Mouse (Mus musculus) stomach, embryonic 16.5 days (tissue): Measurements from ENCODE around the gene Map4k4. TPM values are rescaled to one million over a fixed set of nuclear protein-coding genes. Genes with fewer than 3 reads are reported as not detected.
A peak's percentile ranks its signal among the peaks of the same experiment; 100 is the strongest.

Experiments
- ATAC-seq: fragments of 200-750 bp; cut with Nextera tagmentation; 2 replicates; pipeline ENCODE4 v1.8.0; 2017; ENCODE audit warnings: moderate number of reproducible peaks, moderate TSS enrichment; ENCODE audit not compliant: insufficient read depth, low FRiP score
- H3K27ac ChIP-seq: fragments of 300-500 bp; sonication (generic); 2 replicates; pipeline ENCODE4 v1.5.1; 2014; ENCODE audit warnings: low read length
- H3K27me3 ChIP-seq: fragments of 300-500 bp; sonication (generic); 2 replicates; pipeline ENCODE4 v1.6.1; 2014; ENCODE audit warnings: low read length, control low read depth, mixed read lengths; ENCODE audit not compliant: control insufficient read depth, insufficient read depth
- H3K36me3 ChIP-seq: fragments of 300-500 bp; sonication (generic); 2 replicates; pipeline ENCODE4 v1.6.1; 2014; ENCODE audit warnings: low read length; ENCODE audit not compliant: control insufficient read depth, insufficient read depth
- H3K4me1 ChIP-seq: fragments of 300-500 bp; sonication (generic); 2 replicates; pipeline ENCODE4 v1.6.1; 2014; ENCODE audit warnings: low read length, control low read depth, mixed read lengths; ENCODE audit not compliant: control insufficient read depth, insufficient read depth
- H3K4me2 ChIP-seq: fragments of 300-500 bp; sonication (generic); 2 replicates; pipeline ENCODE4 v1.6.1; 2014; ENCODE audit warnings: low read depth, low read length, mixed read lengths
- H3K4me3 ChIP-seq: fragments of 300-500 bp; sonication (generic); replicated peaks from 2 replicates; pipeline ENCODE4 v1.5.1; 2014; ENCODE audit warnings: mild to moderate bottlenecking, low read length
- H3K9ac ChIP-seq: fragments of 300-500 bp; sonication (generic); 2 replicates; pipeline ENCODE4 v1.6.1; 2014; ENCODE audit warnings: low read length
- H3K9me3 ChIP-seq: fragments of 300-500 bp; sonication (generic); replicated peaks from 2 replicates; pipeline ENCODE4 v1.6.1; 2016; ENCODE audit warnings: low read length, control low read depth; ENCODE audit not compliant: control insufficient read depth
- WGBS: fragments of 180-500 bp; shearing (Covaris S2); extraction: QIAGEN DNeasy Blood & Tissue Kit; methylation state at CpG from one replicate; pipeline ENCODE4 v1.1.7; 2014; 5-methylcytosine and 5-hydroxymethylcytosine counted together
- polyA plus RNA-seq: library from polyadenylated mRNA; unstranded; fragments of >200 nt; fragmentation: Nextera tagmentation; extraction: Ambion mirVana; gene quantifications from 2 replicates; pipeline ENCODE4 v1.2.1, GENCODE M21; 2015

Map4k4 gene
- polyA plus RNA-seq, 1 experiment from 2014 or later = 15.3 TPM

- Histone ChIP-seq H3K9ac (no peak overlapping the region), H3K27me3 (no peaks in the 10 kb centered on the region), H3K9me3 (no peaks in the 10 kb centered on the region), H3K27ac (no peak overlapping the region), H3K36me3 (no peaks in the 10 kb centered on the region), H3K4me2 (no peak overlapping the region), H3K4me1 (peaks cover 6% of the 10 kb centered on the region), H3K4me3 (no peak overlapping the region)
- 8% methylated on average over 2 of the region's 2 CpGs for WGBS
- ATAC-seq = peak; percentile 86; the same call in 1 of the 2 replicates
Measured at GRCm38 (mm10) chr1:39895097-39895496, 5.6 kb upstream of the Map4k4 start.

GRCm38 (mm10) chr1:39895506-39895905 lies 5.2 kb upstream of the Map4k4 start:
- Histone ChIP-seq H3K9me3 (no peaks in the 10 kb centered on the region), H3K36me3 (no peaks in the 10 kb centered on the region), H3K27me3 (no peaks in the 10 kb centered on the region), H3K9ac (no peak overlapping the region), H3K4me1 (peaks cover 7% of the 10 kb centered on the region), H3K27ac (no peak overlapping the region), H3K4me3 (no peak overlapping the region), H3K4me2 (no peak overlapping the region)
- ATAC-seq = no peak
- 19% methylated on average over 2 of the region's 2 CpGs for WGBS

GRCm38 (mm10) chr1:39896581-39896980 lies 4.1 kb upstream of the Map4k4 start:
- 54% methylated on average over 2 of the region's 2 CpGs for WGBS
- Histone ChIP-seq H3K36me3 (no peaks in the 10 kb centered on the region), H3K4me2 (no peak overlapping the region), H3K9ac (no peak overlapping the region), H3K9me3 (no peaks in the 10 kb centered on the region), H3K27ac (no peak overlapping the region), H3K27me3 (no peaks in the 10 kb centered on the region), H3K4me1 (peaks cover 7% of the 10 kb centered on the region), H3K4me3 (no peak overlapping the region)
- ATAC-seq = no peak

- ATAC-seq = no peak
- H3K9me3 ChIP-seq = no peaks in the 10 kb centered on the region
- no peaks in the 10 kb centered on the region for H3K27me3 ChIP-seq
- H3K27ac ChIP-seq = no peak overlapping the region
- no peak overlapping the region for H3K4me2 ChIP-seq
- no peak overlapping the region for H3K4me3 ChIP-seq
- peaks cover 19% of the 10 kb centered on the region for H3K4me1 ChIP-seq
- WGBS = 53% methylated on average over 4 of the region's 4 CpGs
- no peaks in the 10 kb centered on the region for H3K36me3 ChIP-seq
- H3K9ac ChIP-seq = no peak overlapping the region
Measured at GRCm38 (mm10) chr1:39898686-39899085, 2.0 kb upstream of the Map4k4 start.

GRCm38 (mm10) chr1:39901063-39901811 lies 524 bp downstream of the Map4k4 start:
- Histone ChIP-seq H3K27me3 (no peaks in the 10 kb centered on the region), H3K4me1 (peaks cover 40% of the 10 kb centered on the region), H3K4me3 (peak overlapping the region; percentile 97), H3K36me3 (no peaks in the 10 kb centered on the region), H3K9ac (peak overlapping the region; percentile 100), H3K9me3 (no peaks in the 10 kb centered on the region), H3K4me2 (peak overlapping the region; percentile 77), H3K27ac (peak overlapping the region; percentile 98)
- ATAC-seq = peak; percentile 11; the same call in 1 of the 2 replicates
- 0% methylated on average over 69 of the region's 75 CpGs for WGBS

GRCm38 (mm10) chr1:39901851-39902703 lies 1.4 kb downstream of the Map4k4 start:
- no peaks in the 10 kb centered on the region for H3K27me3 ChIP-seq
- no peak for ATAC-seq
- peak overlapping the region; percentile 98 for H3K27ac ChIP-seq
- peaks cover 47% of the 10 kb centered on the region for H3K4me1 ChIP-seq
- H3K4me2 ChIP-seq = peak overlapping the region; percentile 77
- 2% methylated on average over 26 of the region's 26 CpGs for WGBS
- peak overlapping the region; percentile 97 for H3K4me3 ChIP-seq
- no peaks in the 10 kb centered on the region for H3K36me3 ChIP-seq
- H3K9me3 ChIP-seq = no peaks in the 10 kb centered on the region
- peak overlapping the region; percentile 100 for H3K9ac ChIP-seq

GRCm38 (mm10) chr1:39902704-39903151 lies 2.0 kb downstream of the Map4k4 start:
- WGBS = 4% methylated on average over 3 of the region's 3 CpGs
- H3K4me3 ChIP-seq = peak overlapping the region; percentile 97
- peak overlapping the region; percentile 100 for H3K9ac ChIP-seq
- peak overlapping the region; percentile 77 for H3K4me2 ChIP-seq
- H3K36me3 ChIP-seq = no peaks in the 10 kb centered on the region
- no peaks in the 10 kb centered on the region for H3K27me3 ChIP-seq
- H3K9me3 ChIP-seq = no peaks in the 10 kb centered on the region
- no peak for ATAC-seq
- H3K27ac ChIP-seq = peak overlapping the region; percentile 98
- peaks cover 53% of the 10 kb centered on the region for H3K4me1 ChIP-seq

GRCm38 (mm10) chr1:39904720-39905119 lies 4.0 kb downstream of the Map4k4 start:
- no peak for ATAC-seq
- H3K27me3 ChIP-seq = no peaks in the 10 kb centered on the region
- H3K4me3 ChIP-seq = no peak overlapping the region
- no peak overlapping the region for H3K9ac ChIP-seq
- H3K27ac ChIP-seq = no peak overlapping the region
- WGBS = 84% methylated on average over 3 of the region's 3 CpGs
- H3K9me3 ChIP-seq = no peaks in the 10 kb centered on the region
- peaks cover 62% of the 10 kb centered on the region for H3K4me1 ChIP-seq
- H3K36me3 ChIP-seq = no peaks in the 10 kb centered on the region
- peak overlapping the region; percentile 1; the same call in 1 of the 2 replicates for H3K4me2 ChIP-seq

- Histone ChIP-seq H3K36me3 (peaks cover 3% of the 10 kb centered on the region; the same call in 1 of the 2 replicates), H3K4me2 (peak overlapping the region; percentile 26), H3K9me3 (no peaks in the 10 kb centered on the region), H3K4me1 (peaks cover 65% of the 10 kb centered on the region), H3K9ac (0 out of 2 replicates have a peak overlapping the region, but pooled peaks have one; percentile 10), H3K4me3 (no peak overlapping the region), H3K27ac (no peak overlapping the region), H3K27me3 (no peaks in the 10 kb centered on the region)
- 53% methylated on average over 11 of the region's 11 CpGs for WGBS
- no peak for ATAC-seq
Measured at GRCm38 (mm10) chr1:39906921-39907320, 6.2 kb downstream of the Map4k4 start.
